ENCODE assay signal across 17 mouse cellular contexts in the genomic region with DNA sequence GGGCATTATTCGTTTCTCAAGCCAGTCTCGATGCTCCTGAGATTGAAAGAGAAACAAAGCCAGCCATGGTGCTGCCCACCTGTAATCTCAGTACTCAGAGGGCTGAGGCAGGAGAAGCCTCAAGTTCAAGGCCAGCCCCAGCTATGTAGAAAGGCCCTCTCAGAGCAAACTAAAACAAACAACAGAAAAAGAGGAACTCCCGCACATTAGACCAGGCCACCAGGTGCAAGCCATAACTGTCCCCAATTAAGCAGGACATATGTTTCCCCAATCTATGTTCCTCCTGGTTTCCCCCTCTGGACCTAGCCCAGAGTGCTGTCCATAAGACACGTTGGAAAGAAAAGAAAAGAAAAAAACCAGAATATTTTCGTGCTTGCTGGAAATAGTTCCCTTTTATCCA.
DNase-seq lines count a peak whose midpoint lies in the region; ATAC-seq lines count a peak whose summit lies in the region.
"Had no signal": no experiment of that assay in that cellular context is flagged by ENCODE, and none has a peak within 500 bp of the region (broad histone marks: within the 10 kb centered on the region; RNA-seq: fewer than 3 reads in every experiment).

No protein-coding gene starts in this region.

- peak; percentile 78 for DNase-seq in A20 (ENCODE audit: low read depth, low spot score)
- no peak for DNase-seq in cerebellum, postnatal 4 days (ENCODE audit: low spot score in 2 of 2)
- DNase-seq in thymus, adult 18-20 months: no peak
- DNase-seq: adrenal gland, adult 2 months; adrenal gland, postnatal 10 days; adrenal gland, postnatal 25 days; cerebellum, adult 11-12 months; cerebellum, adult 2 months; cerebellum, adult 9-10 months; cerebellum, postnatal 10 days; cerebellum, postnatal 25 days; forebrain, postnatal 0 days had no signal

- ATAC-seq in granulocyte monocyte progenitor cell, adult 5-6 weeks (replicated peaks; ENCODE audit: poor library complexity, severe bottlenecking): peak; percentile 37
- ATAC-seq in megakaryocyte progenitor cell, adult 5-6 weeks (replicated peaks; ENCODE audit: poor library complexity): peak; percentile 29; the same call in 1 of the 2 replicates
- no peak for ATAC-seq in megakaryocyte-erythroid progenitor cell, adult 5-6 weeks (replicated peaks; ENCODE audit: low FRiP score, low TSS enrichment, poor library complexity, severe bottlenecking)
- ATAC-seq: forebrain, embryonic 13.5 days; forebrain, embryonic 15.5 days; forebrain, postnatal 0 days had no signal
